Mouse (Mus musculus) CH12.LX (cell line): Measurements from ENCODE around the gene Uhrf1bp1l. TPM values are rescaled to one million over a fixed set of nuclear protein-coding genes. Genes with fewer than 3 reads are reported as not detected.

Source experiments
- DNase-seq: peaks from one replicate; pipeline ENCODE4 v3.0.0-alpha.2; 2013; ENCODE audit errors: extremely low read depth
- H3K27ac ChIP-seq: 2 replicates; pipeline ENCODE4 v1.5.1; 2012; ENCODE audit warnings: low read depth, mild to moderate bottlenecking, control low read depth, moderate library complexity; ENCODE audit not compliant: insufficient read depth
- H3K27me3 ChIP-seq: replicated peaks from 2 replicates; pipeline ENCODE3; 2012; ENCODE audit warnings: inconsistent platforms
- H3K36me3 ChIP-seq, 2 experiments: replicated peaks in 1 of 2; 2 replicates each; pipeline versions ENCODE3 to v1.6.1; 2012; ENCODE audit warnings: inconsistent platforms in 1 of 2, low read length in 1 of 2, mild to moderate bottlenecking in 1 of 2, mixed read lengths in 1 of 2, moderate library complexity in 1 of 2; ENCODE audit not compliant: control insufficient read depth in 1 of 2, insufficient read depth in 1 of 2
- H3K4me1 ChIP-seq, 2 experiments: 2 replicates each; pipeline ENCODE4 v1.6.1; 2012; ENCODE audit warnings: inconsistent platforms in 1 of 2, moderate library complexity in 1 of 2; ENCODE audit not compliant: insufficient read depth in 2 of 2, control insufficient read depth in 1 of 2
- H3K4me2 ChIP-seq: 2 replicates; pipeline ENCODE4 v1.6.1; 2012; ENCODE audit warnings: low read depth, mild to moderate bottlenecking, control low read depth; ENCODE audit not compliant: poor library complexity, insufficient read depth, severe bottlenecking
- H3K4me3 ChIP-seq, 3 experiments: fragments of 150-350 bp in 1 of 3; sonication (generic) in 1 of 3; replicated peaks in 1 of 3; 2 replicates each; pipeline versions ENCODE3 to v1.5.1; 2011 to 2012; ENCODE audit warnings: low read depth in 2 of 3, low read length in 2 of 3, mild to moderate bottlenecking in 2 of 3, moderate library complexity in 2 of 3, control low read depth in 1 of 3, improper control_type of control experiment in 1 of 3, inconsistent platforms in 1 of 3, mixed read lengths in 1 of 3; ENCODE audit not compliant: poor library complexity in 1 of 3
- H3K79me2 ChIP-seq: replicated peaks from 2 replicates; pipeline ENCODE4 v1.6.1; 2012; ENCODE audit warnings: mild to moderate bottlenecking, moderate library complexity; ENCODE audit not compliant: control insufficient read depth, poor library complexity, insufficient read depth, severe bottlenecking; ENCODE audit errors: extremely low read depth
- H3K9ac ChIP-seq: 2 replicates; pipeline ENCODE4 v1.6.1; 2012; ENCODE audit warnings: low read depth, mild to moderate bottlenecking, control low read depth, moderate library complexity; ENCODE audit not compliant: insufficient read depth
- H3K9me3 ChIP-seq: replicated peaks from 2 replicates; pipeline ENCODE3; 2012; ENCODE audit warnings: low read length, inconsistent platforms, mixed read lengths
- BHLHE40 ChIP-seq: IDR thresholded peaks from 2 replicates; pipeline ENCODE4 v1.6.1; 2011; ENCODE audit warnings: mild to moderate bottlenecking, low read depth, low read length, improper control_type of control experiment
- CHD1 ChIP-seq: IDR thresholded peaks from 2 replicates; pipeline ENCODE4 v1.6.1; 2012; ENCODE audit warnings: low read depth, low read length, improper control_type of control experiment, inconsistent platforms
- CTCF ChIP-seq, 2 experiments: IDR thresholded peaks in 1 of 2; conservative IDR thresholded peaks in 1 of 2; 2 replicates each; pipeline ENCODE4 v1.5.1; 2011 to 2012; ENCODE audit warnings: low read depth in 2 of 2, low read length in 2 of 2, improper control_type of control experiment in 1 of 2, inconsistent platforms in 1 of 2, mild to moderate bottlenecking in 1 of 2, moderate library complexity in 1 of 2
- ETS1 ChIP-seq: conservative IDR thresholded peaks from 2 replicates; pipeline ENCODE4 v1.6.1; 2012; ENCODE audit warnings: low read depth, mild to moderate bottlenecking, inconsistent platforms, low read length, improper control_type of control experiment, moderate library complexity
- JUN ChIP-seq: IDR thresholded peaks from 2 replicates; pipeline ENCODE4 v1.6.1; 2011; ENCODE audit warnings: low read depth, mild to moderate bottlenecking, low read length, improper control_type of control experiment, moderate library complexity; ENCODE audit not compliant: insufficient read depth
- JUND ChIP-seq: conservative IDR thresholded peaks from 2 replicates; pipeline ENCODE4 v1.6.1; 2011; ENCODE audit warnings: low read depth, low read length, improper control_type of control experiment
- PAX5 ChIP-seq: IDR thresholded peaks from 2 replicates; pipeline ENCODE4 v1.6.1; 2012; ENCODE audit warnings: low read length, inconsistent platforms, mixed read lengths
- SMC3 ChIP-seq: IDR thresholded peaks from 2 replicates; pipeline ENCODE4 v1.6.1; 2011; ENCODE audit warnings: low read depth, low read length, improper control_type of control experiment
- TCF12 ChIP-seq: IDR thresholded peaks from 2 replicates; pipeline ENCODE4 v1.6.1; 2014; ENCODE audit warnings: low read depth, mild to moderate bottlenecking, inconsistent platforms, low read length, improper control_type of control experiment
- USF2 ChIP-seq: conservative IDR thresholded peaks from 2 replicates; pipeline ENCODE4 v1.6.1; 2011; ENCODE audit warnings: low read depth, low read length, improper control_type of control experiment
- ZC3H11A ChIP-seq: IDR thresholded peaks from 2 replicates; pipeline ENCODE4 v1.6.1; 2012; ENCODE audit warnings: low read depth, mild to moderate bottlenecking, inconsistent platforms, low read length, improper control_type of control experiment
- ZNF384 ChIP-seq: IDR thresholded peaks from 2 replicates; pipeline ENCODE4 v1.6.1; 2012; ENCODE audit warnings: low read depth, low read length, improper control_type of control experiment, inconsistent platforms
- dilution Hi-C: fragments of 300-500 bp; cut with MboI; formaldehyde crosslinking; loops from 2 replicates; pipeline ENCODE4 v1.14.3; 2020; ENCODE audit warnings: low sequenced_read_pairs; ENCODE audit not compliant: extremely low pct_unique_long_range_greater_than_20kb, extremely low pct_ligation_motif_present
- in situ Hi-C: fragments of 300-500 bp; cut with MboI; formaldehyde crosslinking; loops from 3 replicates; pipeline ENCODE4 v1.14.3; 2019; ENCODE audit warnings: low sequenced_read_pairs, low pct_ligation_motif_present, low pct_unique_long_range_greater_than_20kb, mixed read lengths
- polyA plus RNA-seq: library from polyadenylated mRNA; unstranded; fragments of >175 nt; gene quantifications from 2 replicates; pipeline ENCODE4 v1.2.1, GENCODE M21; 2012; ENCODE audit warnings: low read depth; ENCODE audit not compliant: insufficient read length
- total RNA-seq, 2 experiments: library from RNA; depleted of rRNA; stranded (reverse); fragments of 300-350 nt in 1 of 2; fragments of >200 nt in 1 of 2; gene quantifications; 2 replicates each; pipeline ENCODE4 v1.2.3; 2012 to 2014

Gene Uhrf1bp1l
- total and polyA plus RNA-seq, 3 experiments: 18.8 to 40.1 (median 27.9) TPM

DNA sequence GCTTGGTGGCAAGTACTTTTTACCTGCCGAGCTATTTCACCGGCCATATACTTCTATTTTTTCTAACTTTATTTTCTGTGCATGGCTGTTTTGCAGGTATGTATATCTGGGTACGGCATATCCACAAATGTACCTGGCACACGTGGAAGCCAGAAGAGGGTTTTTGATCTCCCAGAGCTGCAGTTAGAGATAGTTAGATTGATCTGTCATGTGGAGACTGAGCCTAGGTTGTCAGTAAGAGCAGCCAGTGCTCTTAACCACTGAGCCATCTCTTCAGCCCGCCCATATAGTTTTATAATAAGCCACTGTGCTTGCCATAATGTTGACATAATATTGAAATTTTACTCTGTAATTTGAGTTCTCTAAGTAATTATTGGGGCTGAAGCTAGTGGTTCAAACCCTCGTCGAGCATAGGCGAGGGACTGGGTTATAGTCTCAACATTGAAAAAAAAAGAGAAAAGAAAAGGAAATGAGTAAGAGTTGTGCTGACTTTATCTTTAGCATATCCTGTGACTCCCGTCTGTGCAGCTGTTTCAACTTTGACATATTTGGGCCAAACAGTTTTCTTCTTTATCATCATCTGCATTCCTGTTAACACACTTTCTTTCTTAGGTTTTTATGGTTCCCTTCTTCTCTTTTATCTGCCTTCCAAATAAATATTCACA, 19.8 kb downstream of the Uhrf1bp1l start:
- Histone ChIP-seq H3K9ac (no peak overlapping the region), H3K27ac (no peak overlapping the region), H3K4me1 (peaks cover 0 to 27% of the 10 kb centered on the region in 2 experiments; a peak in 2 of 4 replicates), H3K4me3 (no peak overlapping the region), H3K9me3 (no peaks in the 10 kb centered on the region), H3K79me2 (peaks cover 7% of the 10 kb centered on the region), H3K36me3 (peaks cover 0 to 9% of the 10 kb centered on the region in 2 experiments), H3K27me3 (no peaks in the 10 kb centered on the region), H3K4me2 (no peak overlapping the region)
- DNase-seq: no peak
- in situ Hi-C loops: no loop called here
- TF ChIP-seq SMC3 (no peak), ETS1 (no peak), CTCF (conservative IDR thresholded peaks at IDR 0.05 in 1 of 2, IDR thresholded peaks at IDR 0.05 in 1 of 2; ENCODE audit: low read depth in 2 of 2, low read length in 2 of 2) (no peak), USF2 (no peak), TCF12 (no peak), JUN (no peak), JUND (no peak), CHD1 (no peak)
- dilution Hi-C loops: no loop called here

DNA sequence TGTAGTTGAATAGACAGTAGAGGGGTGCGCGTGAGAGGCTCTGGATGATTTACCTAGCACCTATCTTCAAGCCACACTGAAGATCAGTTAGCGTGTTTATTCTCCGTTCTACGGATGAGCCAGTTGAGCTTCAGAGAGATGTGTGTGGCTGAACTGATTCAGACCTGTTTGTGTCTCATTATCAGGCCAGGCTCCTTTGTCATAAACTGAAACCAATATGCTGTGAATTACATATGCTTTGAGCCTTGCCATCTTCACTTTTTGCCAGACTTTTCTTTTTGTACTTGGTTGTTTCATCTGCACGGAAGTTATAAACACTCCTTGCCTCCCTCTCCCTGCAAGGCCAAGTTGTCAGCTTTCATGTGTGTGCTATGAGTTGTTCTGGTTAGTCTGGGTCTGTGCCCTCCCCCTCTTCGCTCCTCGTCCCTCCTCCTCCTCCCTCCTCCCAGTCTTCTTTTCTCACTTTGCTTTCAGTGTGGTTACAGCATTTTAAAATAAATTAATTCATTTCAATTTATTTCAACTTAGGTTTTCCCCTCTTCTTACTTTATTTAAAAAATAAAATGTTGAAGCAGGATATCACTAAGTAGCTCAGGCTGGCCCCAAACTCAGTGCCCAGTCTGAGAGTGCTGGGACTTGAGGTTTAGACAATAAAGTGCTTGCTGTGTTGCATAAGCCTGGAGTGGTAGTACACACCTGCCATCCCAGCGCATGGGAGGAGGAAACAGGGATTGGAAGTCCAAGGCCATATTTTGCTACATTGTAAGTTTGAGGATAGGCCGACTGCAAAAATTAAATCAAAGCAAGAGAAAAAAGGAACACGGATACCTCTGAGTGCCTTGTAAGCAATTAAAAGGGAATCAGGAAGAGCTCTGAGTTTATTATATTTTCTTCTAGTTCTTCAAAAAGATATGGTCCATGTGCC, 21.3 kb downstream of the Uhrf1bp1l start:
- Histone ChIP-seq H3K9ac (no peak overlapping the region), H3K9me3 (no peaks in the 10 kb centered on the region), H3K27me3 (no peaks in the 10 kb centered on the region), H3K4me2 (no peak overlapping the region), H3K4me3 (no peak overlapping the region)
- DNase-seq: no peak
- dilution Hi-C loops (no loop called here), in situ Hi-C loops (no loop called here)
- TF ChIP-seq TCF12: no peak
- TF ChIP-seq BHLHE40: no peak
- TF ChIP-seq JUN: no peak
- no peak for TF ChIP-seq SMC3
- no peak for TF ChIP-seq ZNF384
- no peak for TF ChIP-seq PAX5
- no peak for TF ChIP-seq ZC3H11A
- TF ChIP-seq, all 38 proteins: peak for 0
- Histone ChIP-seq H3K36me3 (peaks cover 0 to 8% of the 10 kb centered on the region in 2 experiments), H3K79me2 (peaks cover 10% of the 10 kb centered on the region), H3K4me1 (peaks cover 0 to 27% of the 10 kb centered on the region in 2 experiments; a peak in 2 of 4 replicates), H3K27ac (no peak overlapping the region)
